Mouse (Mus musculus): ENCODE results near the gene Bcas3.

Gene Bcas3

GRCm38 (mm10) chr11:85379091-85379490, 26.1 kb downstream of the Bcas3 start:
- DNase-seq (ENCODE audit: low spot score in 2 of 2) = no peak

- no peak for DNase-seq (ENCODE audit: low spot score in 2 of 2)
These were observed 27.1 kb downstream of the Bcas3 start for GRCm38 (mm10) chr11:85380046-85380445.

GRCm38 (mm10) chr11:85382055-85382454, 29.1 kb downstream of the Bcas3 start:
- DNase-seq (ENCODE audit: low spot score in 2 of 2) = peak; percentile 25 to 35

- no peak for DNase-seq (ENCODE audit: low spot score in 2 of 2)
These were observed 31.2 kb downstream of the Bcas3 start for GRCm38 (mm10) chr11:85383975-85384821.

- no peak for DNase-seq (ENCODE audit: low spot score in 2 of 2)
These were observed 39.4 kb downstream of the Bcas3 start for GRCm38 (mm10) chr11:85392179-85392863.

- no peak for DNase-seq (ENCODE audit: low spot score in 2 of 2)
These were observed 39.9 kb downstream of the Bcas3 start for GRCm38 (mm10) chr11:85392864-85393220.

- no peak for DNase-seq (ENCODE audit: low spot score in 2 of 2)
These were observed 41.0 kb downstream of the Bcas3 start for GRCm38 (mm10) chr11:85393990-85394389.

- no peak for DNase-seq (ENCODE audit: low spot score in 2 of 2)
These were observed 42.4 kb downstream of the Bcas3 start for GRCm38 (mm10) chr11:85395361-85395760.

- no peak for DNase-seq (ENCODE audit: low spot score in 2 of 2)
These were observed 53.6 kb downstream of the Bcas3 start for GRCm38 (mm10) chr11:85406531-85406930.

- DNase-seq (ENCODE audit: low spot score in 2 of 2) = no peak
These were observed 54.7 kb downstream of the Bcas3 start for GRCm38 (mm10) chr11:85407700-85408099.

GRCm38 (mm10) chr11:85412319-85412718, 59.4 kb downstream of the Bcas3 start:
- DNase-seq (ENCODE audit: low spot score in 2 of 2) = no peak

- no peak for DNase-seq (ENCODE audit: low spot score in 2 of 2)
These were observed 61.5 kb downstream of the Bcas3 start for GRCm38 (mm10) chr11:85414476-85414875.

- DNase-seq (ENCODE audit: low spot score in 2 of 2) = no peak
These were observed 74.4 kb downstream of the Bcas3 start for GRCm38 (mm10) chr11:85427353-85427752.

GRCm38 (mm10) chr11:85428227-85428626, 75.3 kb downstream of the Bcas3 start:
- no peak for DNase-seq (ENCODE audit: low spot score in 2 of 2)

GRCm38 (mm10) chr11:85430743-85431448, 77.9 kb downstream of the Bcas3 start:
- DNase-seq (ENCODE audit: low spot score in 2 of 2) = no peak

- no peak for DNase-seq (ENCODE audit: low spot score in 2 of 2)
These were observed 94.4 kb downstream of the Bcas3 start for GRCm38 (mm10) chr11:85447375-85447774.

GRCm38 (mm10) chr11:85453598-85454304, 100.8 kb downstream of the Bcas3 start:
- no peak for DNase-seq (ENCODE audit: low spot score in 2 of 2)

- no peak for DNase-seq (ENCODE audit: low spot score in 2 of 2)
These were observed 101.3 kb downstream of the Bcas3 start for GRCm38 (mm10) chr11:85454305-85454682.

- no peak for DNase-seq (ENCODE audit: low spot score in 2 of 2)
These were observed 108.6 kb downstream of the Bcas3 start for GRCm38 (mm10) chr11:85461536-85461935.

- DNase-seq (ENCODE audit: low spot score in 2 of 2) = peak in 1 of 2 experiments; percentile 20
These were observed 116.6 kb downstream of the Bcas3 start for GRCm38 (mm10) chr11:85469526-85469925.

GRCm38 (mm10) chr11:85470508-85470907, 117.5 kb downstream of the Bcas3 start:
- no peak for DNase-seq (ENCODE audit: low spot score in 2 of 2)

GRCm38 (mm10) chr11:85474326-85474725, 121.4 kb downstream of the Bcas3 start:
- no peak for DNase-seq (ENCODE audit: low spot score in 2 of 2)
